ENCODE assay signal across 17 mouse cellular contexts in the genomic region with DNA sequence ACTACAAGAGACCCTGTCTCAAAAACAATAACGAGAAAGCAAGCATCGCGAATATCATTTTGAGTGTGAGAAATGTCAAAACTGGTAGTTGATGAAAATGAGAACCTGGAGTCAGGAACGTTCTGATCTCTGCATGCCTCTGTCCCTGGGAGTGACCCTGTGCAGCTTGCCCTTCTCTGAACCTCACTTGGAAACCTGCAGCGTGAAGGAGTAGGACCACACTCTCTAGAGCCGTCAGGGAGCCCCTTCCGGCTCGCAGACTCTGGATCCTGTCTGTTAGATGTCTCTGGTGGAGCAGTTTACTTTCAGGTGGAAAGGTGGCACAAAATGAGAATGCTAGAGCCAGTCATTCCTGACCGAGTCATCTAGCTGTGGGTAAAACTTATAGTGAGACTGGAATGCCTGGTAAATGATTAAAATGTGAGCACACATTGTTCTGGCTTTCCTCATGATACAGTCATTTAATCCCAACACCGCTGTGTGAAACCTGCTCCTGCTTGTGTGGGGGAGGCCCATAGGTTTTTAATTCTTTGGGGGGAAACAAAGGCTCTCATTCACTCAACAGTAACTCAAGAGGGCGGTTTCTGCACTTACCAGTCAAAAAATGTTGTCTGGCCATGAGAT. TPM values are rescaled to one million over a fixed set of nuclear protein-coding genes. Genes with fewer than 3 reads are reported as not detected.
A peak's percentile ranks its signal among the peaks of the same experiment; 100 is the strongest.
DNase-seq lines count a peak whose midpoint lies in the region; ATAC-seq lines count a peak whose summit lies in the region.
"Had no signal": no experiment of that assay in that cellular context is flagged by ENCODE, and none has a peak within 500 bp of the region (broad histone marks: within the 10 kb centered on the region; RNA-seq: fewer than 3 reads in every experiment).

No protein-coding gene starts in this region.

- H3K4me2 ChIP-seq in liver, embryonic 11.5 days: peak overlapping the region; percentile 4; the same call in 1 of the 2 replicates
- H3K4me2 ChIP-seq in liver, embryonic 12.5 days: no peak overlapping the region
- H3K4me2 ChIP-seq in kidney, embryonic 16.5 days (replicated peaks; ENCODE audit: low read depth, low read length): no peak overlapping the region
- H3K4me2 ChIP-seq in stomach, embryonic 15.5 days: peak overlapping the region; percentile 24; the same call in 1 of the 2 replicates
- H3K4me2 ChIP-seq: embryonic facial prominence, embryonic 15.5 days had no signal

- H3K27ac ChIP-seq in liver, embryonic 11.5 days (ENCODE audit: low read depth, low read length): no peak overlapping the region
- no peak overlapping the region for H3K27ac ChIP-seq in liver, embryonic 12.5 days
- H3K27ac ChIP-seq in embryonic facial prominence, embryonic 10.5 days (replicated peaks): peak overlapping the region; percentile 48; the same call in 1 of the 2 replicates
- H3K27ac ChIP-seq in kidney, embryonic 16.5 days (ENCODE audit: low read length): peak overlapping the region; percentile 87
- H3K27ac ChIP-seq in stomach, embryonic 15.5 days: peak overlapping the region; percentile 67
- H3K27ac ChIP-seq: embryonic facial prominence, embryonic 15.5 days; heart, adult 2 months; hindbrain, postnatal 0 days; midbrain, embryonic 12.5 days had no signal

- no peak for DNase-seq in liver, embryonic 11.5 days (ENCODE audit: low spot score)
- no peak for DNase-seq in embryonic facial prominence, embryonic 10.5 days (ENCODE audit: low spot score)
- DNase-seq in urinary bladder, postnatal 25 days (ENCODE audit: low spot score): no peak
- no peak for DNase-seq in cerebellum, postnatal 25 days
- no peak for DNase-seq in heart, postnatal 36 days
- DNase-seq: B cell, adult 2 months; cerebellum, adult 11 months; heart, adult 2 months; lung, postnatal 4 days; thymus, postnatal 36 days had no signal

- H3K4me3 ChIP-seq in liver, embryonic 11.5 days (ENCODE audit: low read depth, low read length): no peak overlapping the region
- no peak overlapping the region for H3K4me3 ChIP-seq in liver, embryonic 12.5 days
- H3K4me3 ChIP-seq in embryonic facial prominence, embryonic 10.5 days: no peak overlapping the region
- no peak overlapping the region for H3K4me3 ChIP-seq in kidney, embryonic 16.5 days (ENCODE audit: low read length)
- no peak overlapping the region for H3K4me3 ChIP-seq in stomach, embryonic 15.5 days (replicated peaks)
- H3K4me3 ChIP-seq: embryonic facial prominence, embryonic 15.5 days; heart, adult 2 months; midbrain, embryonic 12.5 days had no signal

- no peaks in the 10 kb centered on the region for H3K9me3 ChIP-seq in liver, embryonic 11.5 days (ENCODE audit: control insufficient read depth, low read length)
- H3K9me3 ChIP-seq in liver, embryonic 12.5 days (replicated peaks): no peaks in the 10 kb centered on the region
- H3K9me3 ChIP-seq in embryonic facial prominence, embryonic 10.5 days: no peaks in the 10 kb centered on the region
- no peaks in the 10 kb centered on the region for H3K9me3 ChIP-seq in kidney, embryonic 16.5 days (ENCODE audit: low read length)
- H3K9me3 ChIP-seq in stomach, embryonic 15.5 days: no peaks in the 10 kb centered on the region
- H3K9me3 ChIP-seq: embryonic facial prominence, embryonic 15.5 days; G1E; midbrain, embryonic 12.5 days had no signal

- ATAC-seq in liver, embryonic 11.5 days (replicated peaks; ENCODE audit: low FRiP score): no peak
- no peak for ATAC-seq in liver, embryonic 12.5 days
- peak; percentile 89 for ATAC-seq in kidney, embryonic 16.5 days (ENCODE audit: low FRiP score, low TSS enrichment)
- peak; percentile 66; the same call in 1 of the 2 replicates for ATAC-seq in stomach, embryonic 15.5 days (ENCODE audit: insufficient read depth, low FRiP score, low read depth)
- ATAC-seq: hindbrain, postnatal 0 days had no signal

- no peaks in the 10 kb centered on the region for H3K36me3 ChIP-seq in liver, embryonic 11.5 days (ENCODE audit: control insufficient read depth, insufficient read depth, low read length)
- H3K36me3 ChIP-seq in liver, embryonic 12.5 days: no peaks in the 10 kb centered on the region
- H3K36me3 ChIP-seq in embryonic facial prominence, embryonic 10.5 days (replicated peaks): no peaks in the 10 kb centered on the region
- H3K36me3 ChIP-seq in kidney, embryonic 16.5 days (ENCODE audit: insufficient read depth, low read length): no peaks in the 10 kb centered on the region
- no peaks in the 10 kb centered on the region for H3K36me3 ChIP-seq in stomach, embryonic 15.5 days
- H3K36me3 ChIP-seq: embryonic facial prominence, embryonic 15.5 days; G1E; midbrain, embryonic 12.5 days had no signal

- H3K9ac ChIP-seq in liver, embryonic 11.5 days (ENCODE audit: low read depth, low read length): no peak overlapping the region
- no peak overlapping the region for H3K9ac ChIP-seq in liver, embryonic 12.5 days
- H3K9ac ChIP-seq in kidney, embryonic 16.5 days (replicated peaks; ENCODE audit: low read length): no peak overlapping the region
- H3K9ac ChIP-seq in stomach, embryonic 15.5 days: no peak overlapping the region
- H3K9ac ChIP-seq: embryonic facial prominence, embryonic 15.5 days; midbrain, embryonic 12.5 days had no signal

- H3K27me3 ChIP-seq in liver, embryonic 11.5 days (replicated peaks; ENCODE audit: control insufficient read depth, insufficient read depth, low read length): peaks cover 4% of the 10 kb centered on the region
- peaks cover 5% of the 10 kb centered on the region for H3K27me3 ChIP-seq in liver, embryonic 12.5 days (replicated peaks)
- no peaks in the 10 kb centered on the region for H3K27me3 ChIP-seq in embryonic facial prominence, embryonic 10.5 days (replicated peaks; ENCODE audit: low read depth, poor library complexity, severe bottlenecking)
- no peaks in the 10 kb centered on the region for H3K27me3 ChIP-seq in kidney, embryonic 16.5 days (ENCODE audit: insufficient read depth, low read length)
- no peaks in the 10 kb centered on the region for H3K27me3 ChIP-seq in stomach, embryonic 15.5 days (replicated peaks)
- H3K27me3 ChIP-seq: embryonic facial prominence, embryonic 15.5 days had no signal

- WGBS in liver, embryonic 11.5 days: 75% methylated on average over 11 of the region's 11 CpGs
- 65% methylated on average over 11 of the region's 11 CpGs for WGBS in liver, embryonic 12.5 days (ENCODE audit: insufficient replicate concordance)
- 79% methylated on average over 11 of the region's 11 CpGs for WGBS in embryonic facial prominence, embryonic 10.5 days
- 60% methylated on average over 11 of the region's 11 CpGs for WGBS in kidney, embryonic 16.5 days
- 61% methylated on average over 11 of the region's 11 CpGs for WGBS in stomach, embryonic 15.5 days

- H3K4me1 ChIP-seq in liver, embryonic 11.5 days (replicated peaks; ENCODE audit: control insufficient read depth, insufficient read depth, low read length): no peaks in the 10 kb centered on the region
- H3K4me1 ChIP-seq in liver, embryonic 12.5 days: no peaks in the 10 kb centered on the region
- H3K4me1 ChIP-seq in embryonic facial prominence, embryonic 10.5 days: peaks cover 50% of the 10 kb centered on the region
- H3K4me1 ChIP-seq in kidney, embryonic 16.5 days (ENCODE audit: insufficient read depth, low read length): peaks cover 15% of the 10 kb centered on the region; the same call in 1 of the 2 replicates
- H3K4me1 ChIP-seq in stomach, embryonic 15.5 days: peaks cover under 1% of the 10 kb centered on the region; the same call in 1 of the 2 replicates
- H3K4me1 ChIP-seq: embryonic facial prominence, embryonic 15.5 days had no signal

- intact Hi-C loops in heart, postnatal 36 days (cut with DNase I): no loop called here

RNA-seq across cellular contexts. Expression of a gene that starts 31.2 kb away (rescaled TPM):
- 35.4 and 36.3 TPM in 2 replicates for polyA plus RNA-seq in liver, embryonic 11.5 days (2014; fragmentation: Nextera tagmentation; extraction: Ambion mirVana)
- polyA plus RNA-seq in liver, embryonic 12.5 days (2016; fragmentation: Nextera tagmentation; extraction: Ambion mirVana): 17.7 and 18.5 TPM in 2 replicates
- 154 and 170 TPM in 2 replicates for polyA plus RNA-seq in embryonic facial prominence, embryonic 10.5 days (2016; fragmentation: Nextera tagmentation; extraction: Ambion mirVana)
- 74.8 and 77.9 TPM in 2 replicates for polyA plus RNA-seq in kidney, embryonic 16.5 days (2015; fragmentation: Nextera tagmentation; extraction: Ambion mirVana)
- 45.7 and 52.6 TPM in 2 replicates for polyA plus RNA-seq in stomach, embryonic 15.5 days (2015; fragmentation: Nextera tagmentation; extraction: Ambion mirVana)
- 1 to 10 TPM; 2.9 to 3.3 TPM for total RNA-seq in heart, postnatal 36 days (2021)
- polyA plus RNA-seq: G1E had no signal

Comparison
In these comparisons a context has a peak if more than half of its experiments do, and no peak if none do; other contexts are left out.
1. H3K4me2 ChIP-seq: peak in liver, embryonic 11.5 days (single experiment) and stomach, embryonic 15.5 days (single experiment); none in liver, embryonic 12.5 days (single experiment) and kidney, embryonic 16.5 days (single experiment).
2. ATAC-seq: peak in kidney, embryonic 16.5 days (single experiment) and stomach, embryonic 15.5 days (single experiment); none in liver, embryonic 11.5 days (single experiment) and liver, embryonic 12.5 days (single experiment).
3. H3K27ac ChIP-seq: peak in embryonic facial prominence, embryonic 10.5 days (single experiment), kidney, embryonic 16.5 days (single experiment) and stomach, embryonic 15.5 days (single experiment); none in liver, embryonic 11.5 days (single experiment) and liver, embryonic 12.5 days (single experiment).